Mouse (Mus musculus) limb, embryonic 11.5 days (tissue): ENCODE measurements around the gene Cox4i1. TPM values are rescaled to one million over a fixed set of nuclear protein-coding genes. Genes with fewer than 3 reads are reported as not detected.

Experiments used
- ATAC-seq: fragments of 200-750 bp; cut with Nextera tagmentation; 2 replicates; pipeline ENCODE4 v1.8.0; 2017; ENCODE audit warnings: low read depth; ENCODE audit not compliant: insufficient number of reproducible peaks, low FRiP score, low TSS enrichment
- DNase-seq: peaks from one replicate; pipeline ENCODE4 v3.0.0-alpha.2; 2015; ENCODE audit warnings: low spot score
- H3K27ac ChIP-seq: fragments of 300-500 bp; sonication (generic); replicated peaks from 2 replicates; pipeline ENCODE4 v1.5.1; 2014; ENCODE audit warnings: low read depth, mild to moderate bottlenecking, low read length
- H3K27me3 ChIP-seq: fragments of 300-500 bp; sonication (generic); 2 replicates; pipeline ENCODE4 v1.6.1; 2014; ENCODE audit warnings: mild to moderate bottlenecking, low read length, mixed read lengths; ENCODE audit not compliant: control insufficient read depth, insufficient read depth
- H3K36me3 ChIP-seq: fragments of 300-500 bp; sonication (generic); 2 replicates; pipeline ENCODE4 v1.6.1; 2014; ENCODE audit warnings: mild to moderate bottlenecking, low read length, moderate library complexity, mixed read lengths; ENCODE audit not compliant: control insufficient read depth, insufficient read depth
- H3K4me1 ChIP-seq: fragments of 300-500 bp; sonication (generic); 2 replicates; pipeline ENCODE4 v1.6.1; 2014; ENCODE audit warnings: low read length, mixed read lengths; ENCODE audit not compliant: control insufficient read depth, insufficient read depth
- H3K4me2 ChIP-seq: fragments of 300-500 bp; sonication (generic); 2 replicates; pipeline ENCODE4 v1.6.1; 2014; ENCODE audit warnings: low read depth, mild to moderate bottlenecking, moderate library complexity; ENCODE audit not compliant: severe bottlenecking
- H3K4me3 ChIP-seq: fragments of 300-500 bp; sonication (generic); 2 replicates; pipeline ENCODE4 v1.5.1; 2014; ENCODE audit warnings: low read depth, low read length
- H3K9ac ChIP-seq: fragments of 300-500 bp; sonication (generic); 2 replicates; pipeline ENCODE4 v1.6.1; 2014; ENCODE audit warnings: mild to moderate bottlenecking, low read length
- H3K9me3 ChIP-seq: fragments of 300-500 bp; sonication (generic); 2 replicates; pipeline ENCODE4 v1.6.1; 2016; ENCODE audit warnings: low read length; ENCODE audit not compliant: control insufficient read depth
- WGBS: fragments of 180-500 bp; shearing (Covaris S2); extraction: QIAGEN DNeasy Blood & Tissue Kit; methylation state at CpG from one replicate; pipeline ENCODE4 v1.1.7; 2014; 5-methylcytosine and 5-hydroxymethylcytosine counted together
- polyA plus RNA-seq: library from polyadenylated mRNA; unstranded; fragments of >200 nt; fragmentation: Nextera tagmentation; extraction: Ambion mirVana; gene quantifications from 2 replicates; pipeline ENCODE4 v1.2.1, GENCODE M21; 2014

Cox4i1 gene
- polyA plus RNA-seq, 1 experiment from 2014 or later: 921 TPM

DNA sequence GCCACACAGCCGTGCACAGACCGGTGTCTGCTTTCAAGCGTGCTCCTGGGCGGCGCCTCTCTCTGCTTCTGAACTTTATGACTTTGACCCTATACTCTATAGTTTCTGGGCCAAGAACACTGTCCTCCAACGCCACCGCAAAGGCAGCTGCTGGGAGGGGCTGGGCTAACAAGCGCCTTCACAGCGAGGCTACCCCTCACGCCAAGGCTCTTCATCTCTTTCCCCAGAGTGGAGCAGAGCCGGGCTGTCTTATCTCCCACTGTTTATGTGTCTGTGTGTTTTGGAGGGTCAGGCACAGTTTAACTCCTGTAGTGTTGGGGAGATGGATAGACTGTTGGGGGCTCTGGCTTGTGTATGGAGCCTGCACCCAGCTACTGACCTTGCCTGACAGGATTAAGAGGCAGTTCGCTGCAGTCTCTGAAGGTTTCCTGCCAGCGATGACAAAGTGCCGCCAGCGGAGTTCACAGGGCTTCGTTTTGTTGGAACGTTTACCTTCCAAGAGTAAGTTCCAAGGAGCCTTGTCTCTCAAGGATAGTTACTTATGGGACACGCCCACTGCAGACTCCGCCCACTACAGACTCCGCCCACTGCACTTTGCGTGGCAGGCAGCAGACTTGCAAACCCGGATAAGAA, 26.0 kb downstream of the Cox4i1 start:
- peaks cover 4% of the 10 kb centered on the region; the same call in 1 of the 2 replicates for H3K4me1 ChIP-seq
- H3K4me2 ChIP-seq: no peak overlapping the region
- 0 out of 2 replicates have a peak overlapping the region, but pooled peaks have one; percentile 19 for H3K9ac ChIP-seq
- ATAC-seq: no peak
- H3K27ac ChIP-seq: no peak overlapping the region
- no peaks in the 10 kb centered on the region for H3K36me3 ChIP-seq
- H3K4me3 ChIP-seq: no peak overlapping the region
- 23% methylated on average over 22 of the region's 22 CpGs for WGBS
- peak; percentile 49 for DNase-seq
- no peaks in the 10 kb centered on the region for H3K9me3 ChIP-seq
- H3K27me3 ChIP-seq: no peaks in the 10 kb centered on the region

DNA sequence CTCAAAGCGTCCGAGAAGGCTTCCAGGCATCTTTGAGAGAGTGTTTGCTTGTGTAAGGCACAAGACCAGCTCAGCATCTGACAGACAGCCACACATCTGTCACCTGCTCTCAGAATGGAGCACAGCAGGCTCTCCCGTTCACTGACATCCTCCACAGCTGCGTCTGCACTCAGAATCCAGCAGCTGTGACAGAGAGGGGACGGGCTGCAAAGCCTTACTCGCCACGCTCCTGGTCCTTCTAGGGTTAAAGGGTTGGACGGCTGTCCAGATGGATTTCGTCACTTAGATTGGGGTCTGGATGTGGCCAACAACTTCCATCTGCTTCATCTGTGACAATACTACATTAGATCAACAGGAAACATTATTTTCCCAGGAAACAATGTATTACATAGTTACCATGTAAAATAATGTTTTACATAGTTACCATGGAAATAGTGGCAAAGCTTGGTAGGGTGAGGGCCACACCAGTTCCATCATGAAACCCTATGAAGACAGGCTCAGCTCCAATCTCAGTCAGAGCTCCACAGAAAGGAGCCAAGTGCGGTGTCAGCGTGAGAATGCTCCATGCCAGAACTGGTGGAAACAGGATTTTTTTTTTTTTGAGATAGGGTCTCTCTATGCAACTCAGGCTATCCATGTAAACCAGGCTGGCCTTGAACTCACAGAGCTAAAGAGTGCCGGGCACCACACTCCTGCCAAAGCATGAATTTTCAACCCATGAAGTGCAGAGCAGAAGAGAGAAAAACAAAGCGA, 28.6 kb downstream of the Cox4i1 start:
- Histone ChIP-seq H3K9ac (no peak overlapping the region), H3K36me3 (no peaks in the 10 kb centered on the region), H3K4me2 (no peak overlapping the region), H3K27ac (no peak overlapping the region), H3K4me1 (peaks cover 4% of the 10 kb centered on the region; the same call in 1 of the 2 replicates), H3K27me3 (no peaks in the 10 kb centered on the region), H3K4me3 (no peak overlapping the region), H3K9me3 (no peaks in the 10 kb centered on the region)
- DNase-seq (no peak), ATAC-seq (no peak)
- WGBS: 49% methylated on average over 13 of the region's 13 CpGs

DNA sequence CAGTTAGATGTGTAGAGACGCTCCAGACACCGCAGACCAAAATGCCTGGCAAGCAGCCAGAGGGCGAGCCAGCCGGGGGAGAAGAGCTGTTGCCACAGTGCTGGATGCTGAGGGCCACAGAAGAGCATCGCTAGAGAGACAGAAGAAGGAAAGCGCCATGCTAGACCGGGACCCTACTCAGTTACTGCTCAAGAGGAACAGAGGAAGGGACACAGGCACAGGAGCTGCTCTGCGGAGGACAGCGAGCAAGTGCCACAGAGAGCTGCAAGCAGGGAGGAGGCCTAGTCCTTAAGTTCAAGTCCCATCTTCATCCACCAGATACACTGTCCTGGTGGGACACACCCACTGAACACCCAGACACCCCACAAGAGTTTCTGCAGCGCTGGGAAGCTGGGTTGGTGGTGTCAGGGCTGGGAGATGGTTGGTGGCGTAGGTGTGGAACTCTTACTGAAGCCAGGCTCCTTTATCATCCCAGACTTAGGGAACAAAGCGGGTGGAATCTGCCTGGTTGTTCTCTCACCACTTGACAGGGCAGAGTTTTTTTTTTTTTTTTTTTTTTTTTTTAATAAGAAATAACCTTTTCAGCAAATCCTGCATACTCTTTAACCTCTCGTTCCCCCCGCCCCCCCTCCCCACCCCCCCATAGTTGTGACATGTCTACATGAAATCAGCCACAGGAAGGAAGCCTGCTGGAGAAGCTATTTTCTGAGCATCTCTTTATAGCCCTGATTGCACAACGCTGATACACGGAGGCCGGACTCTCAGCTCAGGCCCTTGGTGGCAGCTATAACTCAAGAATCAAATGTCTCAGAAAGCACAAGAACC, 29.3 kb downstream of the Cox4i1 start:
- no peaks in the 10 kb centered on the region for H3K36me3 ChIP-seq
- no peaks in the 10 kb centered on the region for H3K9me3 ChIP-seq
- H3K4me2 ChIP-seq: no peak overlapping the region
- no peak overlapping the region for H3K27ac ChIP-seq
- H3K9ac ChIP-seq: no peak overlapping the region
- ATAC-seq (no peak), DNase-seq (no peak)
- 84% methylated on average over 17 of the region's 17 CpGs for WGBS
- peaks cover 4% of the 10 kb centered on the region; the same call in 1 of the 2 replicates for H3K4me1 ChIP-seq
- no peaks in the 10 kb centered on the region for H3K27me3 ChIP-seq
- no peak overlapping the region for H3K4me3 ChIP-seq

DNA sequence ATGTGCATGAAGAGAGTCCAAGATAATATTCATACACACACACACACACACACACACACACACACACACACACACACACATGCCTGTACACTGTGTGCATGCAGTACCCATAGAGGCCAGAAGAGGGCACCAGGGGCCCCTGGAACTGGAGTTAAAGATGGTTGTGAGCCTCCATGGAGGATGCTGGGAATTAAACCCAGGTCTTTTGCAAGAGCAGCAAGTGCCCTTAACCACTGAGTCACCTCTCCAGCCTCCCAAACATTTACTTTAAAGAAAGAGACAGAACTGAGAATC, 29.9 kb downstream of the Cox4i1 start:
- Histone ChIP-seq H3K9me3 (no peaks in the 10 kb centered on the region), H3K9ac (no peak overlapping the region), H3K27ac (no peak overlapping the region), H3K4me1 (peaks cover 4% of the 10 kb centered on the region; the same call in 1 of the 2 replicates), H3K4me2 (no peak overlapping the region), H3K4me3 (no peak overlapping the region), H3K36me3 (no peaks in the 10 kb centered on the region), H3K27me3 (no peaks in the 10 kb centered on the region)
- ATAC-seq: no peak
- no peak for DNase-seq

DNA sequence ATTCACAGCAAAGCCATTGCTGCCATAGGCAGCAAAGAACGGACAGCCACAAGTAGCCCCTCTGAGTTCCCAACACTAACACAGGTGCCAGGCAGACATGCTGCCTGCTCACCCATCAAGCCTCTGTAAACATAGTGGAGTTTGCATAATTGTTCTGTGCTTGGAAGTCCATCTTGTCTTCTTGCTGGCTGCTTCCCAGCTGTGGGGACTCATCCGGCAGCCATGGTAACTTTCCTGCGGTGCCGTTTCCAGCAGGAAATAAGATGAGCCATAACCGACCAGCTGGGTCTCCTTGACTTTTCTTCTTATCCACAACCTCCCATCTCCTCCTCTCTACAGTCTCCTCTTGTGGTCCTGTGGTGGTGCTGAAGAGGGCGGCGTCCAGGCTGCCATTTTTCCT, 30.4 kb downstream of the Cox4i1 start:
- Histone ChIP-seq H3K9me3 (no peaks in the 10 kb centered on the region), H3K36me3 (no peaks in the 10 kb centered on the region), H3K4me1 (peaks cover 4% of the 10 kb centered on the region; the same call in 1 of the 2 replicates), H3K27ac (no peak overlapping the region), H3K4me3 (no peak overlapping the region), H3K27me3 (no peaks in the 10 kb centered on the region), H3K4me2 (no peak overlapping the region), H3K9ac (no peak overlapping the region)
- DNase-seq: no peak
- 92% methylated on average over 7 of the region's 7 CpGs for WGBS
- no peak for ATAC-seq

DNA sequence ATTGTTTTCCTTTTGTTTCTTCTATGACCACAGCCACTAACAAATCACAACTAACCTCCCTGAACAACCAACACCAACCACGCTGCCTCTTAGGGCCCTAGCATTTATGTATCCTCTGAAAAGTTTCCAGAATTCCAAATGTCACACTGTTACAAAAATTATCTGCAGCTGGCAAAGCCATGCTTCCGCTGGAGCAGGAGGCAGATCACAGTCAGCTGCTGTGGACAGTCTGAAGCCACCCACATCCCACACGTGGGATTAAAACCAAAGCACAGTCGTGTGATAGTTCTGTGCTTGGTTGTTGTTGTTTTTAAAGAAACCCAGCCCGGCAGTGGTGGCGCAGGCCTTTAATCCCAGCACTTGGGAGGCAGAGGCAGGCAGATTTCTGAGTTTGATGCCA, 31.1 kb downstream of the Cox4i1 start:
- WGBS: 84% methylated on average over 6 of the region's 6 CpGs
- no peak for ATAC-seq

DNA sequence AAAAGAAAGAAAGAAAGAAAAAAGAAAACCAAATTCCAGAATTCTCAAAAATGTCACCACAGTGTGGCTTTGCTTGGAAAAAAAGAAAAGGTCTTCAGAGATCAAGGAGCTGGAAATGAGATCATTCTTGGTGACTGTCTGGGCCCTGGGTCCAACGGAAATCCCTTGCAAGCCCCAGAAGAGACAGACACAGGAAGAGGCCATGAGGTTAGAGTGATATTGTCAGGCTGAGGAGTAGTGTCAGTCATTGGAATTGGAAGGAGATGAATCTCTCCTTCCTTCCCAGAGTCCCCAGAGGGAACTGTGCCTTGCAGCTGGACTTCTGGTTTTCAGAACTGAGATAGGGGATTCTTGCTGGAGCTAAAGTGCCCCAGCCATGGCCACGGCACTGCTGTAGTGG, 31.5 kb downstream of the Cox4i1 start:
- ATAC-seq: no peak
- Histone ChIP-seq H3K4me3 (no peak overlapping the region), H3K4me1 (no peaks in the 10 kb centered on the region), H3K36me3 (no peaks in the 10 kb centered on the region), H3K27ac (no peak overlapping the region), H3K9me3 (no peaks in the 10 kb centered on the region), H3K4me2 (no peak overlapping the region), H3K9ac (no peak overlapping the region), H3K27me3 (no peaks in the 10 kb centered on the region)
- DNase-seq: no peak
- 89% methylated on average over 2 of the region's 2 CpGs for WGBS

More for the DNA sequence above, 31.1 kb downstream of the Cox4i1 start:
- Histone ChIP-seq H3K9me3 (no peaks in the 10 kb centered on the region), H3K27ac (no peak overlapping the region), H3K9ac (no peak overlapping the region), H3K27me3 (no peaks in the 10 kb centered on the region), H3K36me3 (no peaks in the 10 kb centered on the region), H3K4me1 (peaks cover under 1% of the 10 kb centered on the region; the same call in 1 of the 2 replicates), H3K4me2 (no peak overlapping the region), H3K4me3 (no peak overlapping the region)
- no peak for DNase-seq

DNA sequence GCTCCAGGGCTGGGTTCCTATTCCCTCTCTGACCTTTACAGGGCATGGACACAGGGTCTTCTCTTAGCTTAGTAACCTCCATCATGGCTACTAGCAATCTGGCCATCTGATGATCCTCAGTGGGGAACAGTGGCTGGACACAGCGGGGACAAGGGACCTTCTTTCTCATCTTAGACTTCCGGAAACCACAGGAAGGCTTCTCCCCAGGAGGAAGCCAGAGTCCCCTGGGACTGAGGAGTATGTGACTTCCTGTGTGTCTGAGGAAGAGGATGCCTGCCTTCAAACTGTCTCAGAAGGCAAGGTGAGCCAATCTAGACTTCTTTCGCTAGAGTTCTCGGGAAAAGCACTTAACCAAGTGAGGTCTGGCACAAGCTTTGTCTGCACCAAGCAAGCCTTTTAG, 32.0 kb downstream of the Cox4i1 start:
- Histone ChIP-seq H3K27me3 (no peaks in the 10 kb centered on the region), H3K27ac (no peak overlapping the region), H3K4me3 (no peak overlapping the region), H3K9ac (no peak overlapping the region), H3K4me2 (no peak overlapping the region), H3K36me3 (no peaks in the 10 kb centered on the region), H3K9me3 (no peaks in the 10 kb centered on the region), H3K4me1 (no peaks in the 10 kb centered on the region)
- ATAC-seq (no peak), DNase-seq (no peak)
- WGBS: 93% methylated on average over 4 of the region's 4 CpGs
